Mouse (Mus musculus): ENCODE measurements at regions not wholly inside any gene's neighbourhood (a gene's known extent, or its start where the extent isn't known, plus 50 kb on each side); places are given as distances from the start of the nearest gene placed in this dataset.
A peak's percentile ranks its signal among the peaks of the same experiment; 100 is the strongest.

GRCm38 (mm10) chr7:70025527-70025926 is 341.0 kb downstream of the Nr2f2 start:
- Histone ChIP-seq H3K27me3 (ENCODE audit: control insufficient read depth, insufficient read depth, low read length) (no peaks in the 10 kb centered on the region), H3K4me1 (replicated peaks; ENCODE audit: control insufficient read depth, insufficient read depth, low read length) (no peaks in the 10 kb centered on the region), H3K36me3 (replicated peaks; ENCODE audit: control insufficient read depth, insufficient read depth) (no peaks in the 10 kb centered on the region), H3K4me2 (replicated peaks) (no peak overlapping the region), H3K9ac (no peak overlapping the region), H3K9me3 (ENCODE audit: control insufficient read depth, low read length) (no peaks in the 10 kb centered on the region), H3K27ac (no peak overlapping the region), H3K4me3 (replicated peaks; ENCODE audit: low read length) (no peak overlapping the region)
- no peak for DNase-seq (ENCODE audit: low spot score)
- ATAC-seq (ENCODE audit: low FRiP score), result no peak

GRCm38 (mm10) chr7:70016611-70017010 is 349.9 kb downstream of the Nr2f2 start:
- H3K4me3 ChIP-seq (replicated peaks; ENCODE audit: low read length), result no peak overlapping the region
- H3K27ac ChIP-seq, result no peak overlapping the region
- H3K27me3 ChIP-seq (ENCODE audit: control insufficient read depth, insufficient read depth, low read length), result no peaks in the 10 kb centered on the region
- no peaks in the 10 kb centered on the region for H3K4me1 ChIP-seq (replicated peaks; ENCODE audit: control insufficient read depth, insufficient read depth, low read length)
- H3K9ac ChIP-seq, result no peak overlapping the region
- DNase-seq (ENCODE audit: low spot score), result no peak
- H3K9me3 ChIP-seq (ENCODE audit: control insufficient read depth, low read length), result no peaks in the 10 kb centered on the region
- H3K36me3 ChIP-seq (replicated peaks; ENCODE audit: control insufficient read depth, insufficient read depth), result no peaks in the 10 kb centered on the region
- ATAC-seq (ENCODE audit: low FRiP score), result no peak
- H3K4me2 ChIP-seq (replicated peaks), result no peak overlapping the region

DNA sequence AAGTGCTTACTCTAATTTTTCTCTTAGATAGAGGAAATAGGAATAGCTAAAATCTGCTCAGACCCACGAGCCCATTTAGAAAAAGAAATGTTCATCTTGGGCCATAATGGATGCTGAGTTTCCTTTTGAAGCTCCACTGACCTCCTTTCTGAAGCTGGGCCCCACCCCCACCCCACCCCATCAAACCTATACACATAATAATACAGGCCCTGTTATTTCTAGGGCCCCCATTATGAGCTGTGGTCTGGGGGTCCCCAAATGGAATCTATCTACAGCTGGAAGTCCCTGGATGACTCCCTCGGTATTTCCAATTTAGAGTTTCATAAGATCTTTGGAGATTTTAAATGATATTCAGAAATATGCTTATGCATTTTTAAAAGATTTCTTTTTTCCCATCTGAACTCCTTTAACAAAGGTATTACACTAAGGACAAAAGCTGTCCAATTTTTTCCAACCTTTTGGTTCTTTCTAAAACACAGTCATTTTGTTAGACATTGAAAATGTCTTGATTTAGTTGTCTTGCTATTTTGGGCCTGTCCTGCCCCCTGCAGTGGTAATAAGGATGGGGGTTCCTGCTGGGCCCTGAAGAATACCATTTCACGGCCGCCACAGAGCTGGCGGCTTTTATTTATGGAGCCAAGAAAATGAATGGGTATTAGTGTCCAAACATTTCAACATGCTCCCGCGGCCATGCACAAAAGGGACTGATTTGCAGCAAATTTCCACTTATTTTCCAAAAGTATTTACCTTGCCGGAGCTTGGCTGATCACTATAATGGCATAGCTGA is 363.1 kb downstream of the Nr2f2 start:
- Histone ChIP-seq H3K4me3 (replicated peaks; ENCODE audit: low read length) (no peak overlapping the region), H3K36me3 (replicated peaks; ENCODE audit: control insufficient read depth, insufficient read depth) (no peaks in the 10 kb centered on the region), H3K27ac (no peak overlapping the region), H3K4me1 (replicated peaks; ENCODE audit: control insufficient read depth, insufficient read depth, low read length) (no peaks in the 10 kb centered on the region), H3K9me3 (ENCODE audit: control insufficient read depth, low read length) (no peaks in the 10 kb centered on the region), H3K9ac (no peak overlapping the region), H3K4me2 (replicated peaks) (no peak overlapping the region), H3K27me3 (ENCODE audit: control insufficient read depth, insufficient read depth, low read length) (peaks cover 39% of the 10 kb centered on the region)
- no peak; the same call in 1 of the 2 replicates for ATAC-seq (ENCODE audit: low FRiP score)
- WGBS, result 21% methylated on average over 8 of the region's 8 CpGs
- DNase-seq (ENCODE audit: low spot score), result no peak

GRCm38 (mm10) chr7:69998756-69999155 is 367.8 kb downstream of the Nr2f2 start:
- H3K4me3 ChIP-seq (replicated peaks; ENCODE audit: low read length), result no peak overlapping the region
- no peaks in the 10 kb centered on the region for H3K36me3 ChIP-seq (replicated peaks; ENCODE audit: control insufficient read depth, insufficient read depth)
- H3K4me1 ChIP-seq (replicated peaks; ENCODE audit: control insufficient read depth, insufficient read depth, low read length), result no peaks in the 10 kb centered on the region
- no peak overlapping the region for H3K27ac ChIP-seq
- H3K9ac ChIP-seq, result no peak overlapping the region
- 82% methylated on average over 1 of the region's 1 CpGs for WGBS
- DNase-seq (ENCODE audit: low spot score), result no peak
- H3K27me3 ChIP-seq (ENCODE audit: control insufficient read depth, insufficient read depth, low read length), result peaks cover 64% of the 10 kb centered on the region
- H3K9me3 ChIP-seq (ENCODE audit: control insufficient read depth, low read length), result no peaks in the 10 kb centered on the region
- ATAC-seq (ENCODE audit: low FRiP score), result no peak
- H3K4me2 ChIP-seq (replicated peaks), result no peak overlapping the region

- Histone ChIP-seq H3K9me3 (ENCODE audit: control insufficient read depth, low read length) (no peaks in the 10 kb centered on the region), H3K36me3 (replicated peaks; ENCODE audit: control insufficient read depth, insufficient read depth) (no peaks in the 10 kb centered on the region), H3K4me3 (replicated peaks; ENCODE audit: low read length) (no peak overlapping the region), H3K27me3 (ENCODE audit: control insufficient read depth, insufficient read depth, low read length) (peaks cover 60% of the 10 kb centered on the region), H3K4me2 (replicated peaks) (no peak overlapping the region), H3K9ac (no peak overlapping the region), H3K27ac (no peak overlapping the region), H3K4me1 (replicated peaks; ENCODE audit: control insufficient read depth, insufficient read depth, low read length) (peaks cover 17% of the 10 kb centered on the region; the same call in 1 of the 2 replicates)
- ATAC-seq (ENCODE audit: low FRiP score), result no peak
- 71% methylated on average over 6 of the region's 6 CpGs for WGBS
- DNase-seq (ENCODE audit: low spot score), result no peak
Observed at GRCm38 (mm10) chr7:69994540-69995303, 371.8 kb downstream of the Nr2f2 start.

GRCm38 (mm10) chr7:69992383-69993327 is 373.9 kb downstream of the Nr2f2 start:
- Histone ChIP-seq H3K27me3 (ENCODE audit: control insufficient read depth, insufficient read depth, low read length) (peaks cover 57% of the 10 kb centered on the region), H3K27ac (peak overlapping the region; percentile 72), H3K4me3 (replicated peaks; ENCODE audit: low read length) (peak overlapping the region; percentile 27), H3K9me3 (ENCODE audit: control insufficient read depth, low read length) (no peaks in the 10 kb centered on the region), H3K4me2 (replicated peaks) (peak overlapping the region; percentile 53), H3K9ac (peak overlapping the region; percentile 50), H3K4me1 (replicated peaks; ENCODE audit: control insufficient read depth, insufficient read depth, low read length) (peaks cover 17% of the 10 kb centered on the region; the same call in 1 of the 2 replicates), H3K36me3 (replicated peaks; ENCODE audit: control insufficient read depth, insufficient read depth) (no peaks in the 10 kb centered on the region)
- 3% methylated on average over 21 of the region's 21 CpGs for WGBS
- no peak; the same call in 1 of the 2 replicates for ATAC-seq (ENCODE audit: low FRiP score)
- peak; percentile 46 for DNase-seq (ENCODE audit: low spot score)

DNA sequence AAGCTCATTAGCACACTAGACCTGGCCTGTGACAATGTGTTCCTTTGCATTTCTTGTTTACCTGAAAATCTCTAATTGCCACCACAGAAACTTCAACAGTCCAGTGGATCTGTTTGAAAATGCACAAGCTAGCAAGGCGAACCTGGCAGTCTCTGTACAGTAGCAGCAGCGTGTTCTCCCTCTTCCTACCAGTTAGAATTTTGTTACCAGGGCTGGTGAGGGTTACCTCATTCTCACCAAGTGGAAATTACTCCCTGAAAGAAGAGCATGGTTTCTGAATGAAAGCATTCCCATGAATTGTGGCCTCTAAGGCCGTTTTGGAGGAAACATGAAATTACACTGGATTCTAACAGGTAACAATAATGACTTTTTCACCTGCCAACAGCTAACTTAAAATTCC is 374.6 kb downstream of the Nr2f2 start:
- Histone ChIP-seq H3K4me3 (replicated peaks; ENCODE audit: low read length) (no peak overlapping the region), H3K4me2 (replicated peaks) (peak overlapping the region; percentile 53), H3K27me3 (ENCODE audit: control insufficient read depth, insufficient read depth, low read length) (peaks cover 62% of the 10 kb centered on the region), H3K9me3 (ENCODE audit: control insufficient read depth, low read length) (no peaks in the 10 kb centered on the region), H3K4me1 (replicated peaks; ENCODE audit: control insufficient read depth, insufficient read depth, low read length) (peaks cover 17% of the 10 kb centered on the region; the same call in 1 of the 2 replicates), H3K9ac (peak overlapping the region; percentile 50), H3K36me3 (replicated peaks; ENCODE audit: control insufficient read depth, insufficient read depth) (no peaks in the 10 kb centered on the region), H3K27ac (peak overlapping the region; percentile 72)
- ATAC-seq (ENCODE audit: low FRiP score), result no peak
- DNase-seq (ENCODE audit: low spot score), result peak; percentile 40
- WGBS, result 16% methylated on average over 3 of the region's 3 CpGs

- no peak overlapping the region for H3K4me2 ChIP-seq (replicated peaks)
- no peaks in the 10 kb centered on the region for H3K9me3 ChIP-seq (ENCODE audit: control insufficient read depth, low read length)
- no peak overlapping the region for H3K9ac ChIP-seq
- no peak overlapping the region for H3K4me3 ChIP-seq (replicated peaks; ENCODE audit: low read length)
- peaks cover 17% of the 10 kb centered on the region; the same call in 1 of the 2 replicates for H3K4me1 ChIP-seq (replicated peaks; ENCODE audit: control insufficient read depth, insufficient read depth, low read length)
- no peaks in the 10 kb centered on the region for H3K36me3 ChIP-seq (replicated peaks; ENCODE audit: control insufficient read depth, insufficient read depth)
- peaks cover 49% of the 10 kb centered on the region for H3K27me3 ChIP-seq (ENCODE audit: control insufficient read depth, insufficient read depth, low read length)
- H3K27ac ChIP-seq, result no peak overlapping the region
- 17% methylated on average over 5 of the region's 5 CpGs for WGBS
- DNase-seq (ENCODE audit: low spot score) (peak; percentile 22), ATAC-seq (ENCODE audit: low FRiP score) (no peak)
Observed at GRCm38 (mm10) chr7:69988704-69989103, 377.8 kb downstream of the Nr2f2 start.

DNA sequence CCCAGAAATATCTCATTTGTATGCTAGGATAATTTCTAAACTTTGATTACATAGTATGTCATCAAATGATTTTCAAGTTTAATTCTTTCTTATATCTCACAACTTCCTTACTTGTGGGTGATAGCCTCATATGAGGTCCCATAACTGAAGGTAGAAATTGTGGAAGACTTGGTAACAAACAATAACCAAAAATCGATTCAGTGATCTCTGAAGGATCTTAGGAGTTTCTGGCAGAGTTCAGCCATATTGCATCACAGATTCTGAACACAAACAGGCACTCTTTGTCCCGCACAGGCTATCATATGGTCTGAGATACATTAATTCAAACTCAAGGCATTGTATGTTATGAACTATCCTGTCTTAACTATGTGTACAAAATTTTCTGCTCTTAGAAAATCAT is 385.2 kb downstream of the Nr2f2 start:
- whole genome bisulfite sequencing, result 76% methylated on average over 2 of the region's 2 CpGs
- H3K4me3 ChIP-seq (replicated peaks; ENCODE audit: low read length), result no peak overlapping the region
- H3K4me1 ChIP-seq (replicated peaks; ENCODE audit: control insufficient read depth, insufficient read depth, low read length), result no peaks in the 10 kb centered on the region
- H3K9me3 ChIP-seq (ENCODE audit: control insufficient read depth, low read length), result no peaks in the 10 kb centered on the region
- H3K36me3 ChIP-seq (replicated peaks; ENCODE audit: control insufficient read depth, insufficient read depth), result no peaks in the 10 kb centered on the region
- ATAC-seq (ENCODE audit: low FRiP score), result no peak
- DNase-seq (ENCODE audit: low spot score), result no peak
- no peak overlapping the region for H3K4me2 ChIP-seq (replicated peaks)
- H3K27me3 ChIP-seq (ENCODE audit: control insufficient read depth, insufficient read depth, low read length), result peaks cover 3% of the 10 kb centered on the region; the same call in 1 of the 2 replicates
- H3K9ac ChIP-seq, result no peak overlapping the region
- H3K27ac ChIP-seq, result no peak overlapping the region

Data from hindbrain, embryonic 14.5 days (tissue).